Mouse (Mus musculus): ENCODE measurements at regions not wholly inside any gene's neighbourhood (a gene's known extent, or its start where the extent isn't known, plus 50 kb on each side); places are given as distances from the start of the nearest gene placed in this dataset.
"Not testable (repeated sequence)": the region's sequence is repeated elsewhere in the genome, so short reads cannot be mapped to it uniquely, and the experiment has no call there.

GRCm38 (mm10) chr12:45184510-45184909, 110.0 kb upstream of the Stxbp6 start:
- no peaks in the 10 kb centered on the region for H3K4me1 ChIP-seq (ENCODE audit: control insufficient read depth in 1 of 2, insufficient read depth in 2 of 2)
- dilution Hi-C loops (cut with MboI; ENCODE audit: extremely low pct_ligation_motif_present, extremely low pct_unique_long_range_greater_than_20kb, low sequenced_read_pairs) (no loop called here), in situ Hi-C loops (cut with MboI; ENCODE audit: low pct_ligation_motif_present, low pct_unique_long_range_greater_than_20kb, low sequenced_read_pairs) (no loop called here)
- TF ChIP-seq TCF12 (IDR thresholded peaks at IDR 0.05; ENCODE audit: low read depth, low read length) = no peak
- TF ChIP-seq PAX5 (IDR thresholded peaks at IDR 0.05; ENCODE audit: low read length) = no peak
- TF ChIP-seq POLR2A (IDR thresholded peaks at IDR 0.05; ENCODE audit: low read depth, low read length) = no peak
- TF ChIP-seq ZMIZ1 (IDR thresholded peaks at IDR 0.05; ENCODE audit: low read depth, low read length) = no peak
- TF ChIP-seq ZNF384 (IDR thresholded peaks at IDR 0.05; ENCODE audit: low read depth, low read length) = no peak
- no peak for TF ChIP-seq ZC3H11A (IDR thresholded peaks at IDR 0.05; ENCODE audit: low read depth, low read length)
- TF ChIP-seq NRF1 (IDR thresholded peaks at IDR 0.05; ENCODE audit: low read depth, low read length) = no peak
- TF ChIP-seq GABPA (IDR thresholded peaks at IDR 0.05; ENCODE audit: insufficient replicate concordance, low read depth, low read length) = no peak
- TF ChIP-seq RCOR1 (conservative IDR thresholded peaks at IDR 0.05; ENCODE audit: low read depth, low read length) = no peak
- TF ChIP-seq USF2 (conservative IDR thresholded peaks at IDR 0.05; ENCODE audit: low read depth, low read length) = no peak
- no peak for TF ChIP-seq MAFK (IDR thresholded peaks at IDR 0.05; ENCODE audit: insufficient replicate concordance, low read length)
- no peak for TF ChIP-seq E2F4 (IDR thresholded peaks at IDR 0.05; ENCODE audit: insufficient replicate concordance, low read depth, low read length)
- TF ChIP-seq USF1 (IDR thresholded peaks at IDR 0.05; ENCODE audit: low read depth, low read length) = no peak
- no peak for TF ChIP-seq MAZ (IDR thresholded peaks at IDR 0.05; ENCODE audit: low read depth, low read length)
- no peak for TF ChIP-seq EP300 (IDR thresholded peaks at IDR 0.05; ENCODE audit: low read length)
- no peak for TF ChIP-seq ELF1 (IDR thresholded peaks at IDR 0.05; ENCODE audit: low read depth, low read length)
- no peaks in the 10 kb centered on the region for H3K36me3 ChIP-seq (replicated peaks in 1 of 2; ENCODE audit: control insufficient read depth in 1 of 2, insufficient read depth in 1 of 2, low read length in 1 of 2)
- no peak overlapping the region for H3K27ac ChIP-seq (ENCODE audit: insufficient read depth, low read depth)
- DNase-seq (ENCODE audit: extremely low read depth) = no peak
- no peak overlapping the region for H3K4me2 ChIP-seq (ENCODE audit: insufficient read depth, low read depth, poor library complexity, severe bottlenecking)
- H3K9ac ChIP-seq (ENCODE audit: insufficient read depth, low read depth) = no peak overlapping the region
- H3K79me2 ChIP-seq (replicated peaks; ENCODE audit: control insufficient read depth, extremely low read depth, insufficient read depth, poor library complexity, severe bottlenecking) = no peaks in the 10 kb centered on the region
- no peaks in the 10 kb centered on the region for H3K27me3 ChIP-seq (replicated peaks)
- no peak overlapping the region for H3K4me3 ChIP-seq (replicated peaks in 1 of 3; ENCODE audit: low read depth in 2 of 3, low read length in 2 of 3, poor library complexity in 1 of 3)
- peaks cover 32% of the 10 kb centered on the region for H3K9me3 ChIP-seq (replicated peaks; ENCODE audit: low read length)

GRCm38 (mm10) chr12:45177454-45177853, 102.9 kb upstream of the Stxbp6 start:
- TF ChIP-seq JUN (IDR thresholded peaks at IDR 0.05; ENCODE audit: insufficient read depth, low read depth, low read length) = no peak
- TF ChIP-seq CHD1 (IDR thresholded peaks at IDR 0.05; ENCODE audit: low read depth, low read length) = no peak
- TF ChIP-seq ZMIZ1 (IDR thresholded peaks at IDR 0.05; ENCODE audit: low read depth, low read length) = no peak
- H3K27me3 ChIP-seq (replicated peaks) = no peaks in the 10 kb centered on the region
- no peak overlapping the region for H3K27ac ChIP-seq (ENCODE audit: insufficient read depth, low read depth)
- DNase-seq (ENCODE audit: extremely low read depth) = no peak
- in situ Hi-C loops (cut with MboI; ENCODE audit: low pct_ligation_motif_present, low pct_unique_long_range_greater_than_20kb, low sequenced_read_pairs) = no loop called here
- no peaks in the 10 kb centered on the region for H3K36me3 ChIP-seq (replicated peaks in 1 of 2; ENCODE audit: control insufficient read depth in 1 of 2, insufficient read depth in 1 of 2, low read length in 1 of 2)
- no peak overlapping the region for H3K4me2 ChIP-seq (ENCODE audit: insufficient read depth, low read depth, poor library complexity, severe bottlenecking)
- dilution Hi-C loops (cut with MboI; ENCODE audit: extremely low pct_ligation_motif_present, extremely low pct_unique_long_range_greater_than_20kb, low sequenced_read_pairs) = no loop called here
- H3K4me3 ChIP-seq (replicated peaks in 1 of 3; ENCODE audit: low read depth in 2 of 3, low read length in 2 of 3, poor library complexity in 1 of 3) = no peak overlapping the region
- H3K9me3 ChIP-seq (replicated peaks; ENCODE audit: low read length) = peaks cover 32% of the 10 kb centered on the region
- no peak overlapping the region for H3K9ac ChIP-seq (ENCODE audit: insufficient read depth, low read depth)
- no peaks in the 10 kb centered on the region for H3K79me2 ChIP-seq (replicated peaks; ENCODE audit: control insufficient read depth, extremely low read depth, insufficient read depth, poor library complexity, severe bottlenecking)
- H3K4me1 ChIP-seq (ENCODE audit: control insufficient read depth in 1 of 2, insufficient read depth in 2 of 2) = no peaks in the 10 kb centered on the region

- H3K79me2 ChIP-seq (replicated peaks; ENCODE audit: control insufficient read depth, extremely low read depth, insufficient read depth, poor library complexity, severe bottlenecking); DNase-seq (ENCODE audit: extremely low read depth); H3K27ac ChIP-seq (ENCODE audit: insufficient read depth, low read depth); H3K9ac ChIP-seq (ENCODE audit: insufficient read depth, low read depth); dilution Hi-C loops (cut with MboI; ENCODE audit: extremely low pct_ligation_motif_present, extremely low pct_unique_long_range_greater_than_20kb, low sequenced_read_pairs); H3K27me3 ChIP-seq (replicated peaks); in situ Hi-C loops (cut with MboI; ENCODE audit: low pct_ligation_motif_present, low pct_unique_long_range_greater_than_20kb, low sequenced_read_pairs); H3K4me2 ChIP-seq (ENCODE audit: insufficient read depth, low read depth, poor library complexity, severe bottlenecking); H3K4me3 ChIP-seq (replicated peaks in 1 of 3; ENCODE audit: low read depth in 2 of 3, low read length in 2 of 3, poor library complexity in 1 of 3); H3K36me3 ChIP-seq (replicated peaks in 1 of 2; ENCODE audit: control insufficient read depth in 1 of 2, insufficient read depth in 1 of 2, low read length in 1 of 2); H3K4me1 ChIP-seq (ENCODE audit: control insufficient read depth in 1 of 2, insufficient read depth in 2 of 2): not testable (repeated sequence)
- peaks cover 41% of the 10 kb centered on the region for H3K9me3 ChIP-seq (replicated peaks; ENCODE audit: low read length)
Measured at GRCm38 (mm10) chr12:45175259-45175658, 100.8 kb upstream of the Stxbp6 start.
